Comparison of ENCODE assay signal across 22 mouse cellular contexts in the genomic region with DNA sequence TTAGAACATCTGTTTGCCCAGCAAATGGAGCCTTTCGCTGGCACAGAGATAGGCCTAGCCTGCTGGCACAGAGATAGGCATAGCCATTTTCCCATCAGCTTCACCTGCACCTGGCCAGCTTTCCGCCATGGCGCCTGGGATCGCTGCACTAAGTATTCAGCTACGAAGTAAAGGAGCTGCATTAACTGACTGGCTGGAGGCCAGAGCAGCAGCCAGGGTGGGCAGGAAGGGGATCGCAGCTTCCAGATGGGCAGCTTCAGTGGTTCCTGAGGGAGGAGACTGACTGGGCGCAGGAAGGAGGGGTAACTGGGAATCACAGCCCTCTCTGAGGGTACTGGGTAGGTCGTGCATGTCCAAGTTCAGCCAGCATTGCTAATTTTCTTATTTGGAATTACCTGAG.
DNase-seq lines count a peak whose midpoint lies in the region; ATAC-seq lines count a peak whose summit lies in the region.
"Had no signal": no experiment of that assay in that cellular context is flagged by ENCODE, and none has a peak within 500 bp of the region (broad histone marks: within the 10 kb centered on the region; RNA-seq: fewer than 3 reads in every experiment).

No protein-coding gene starts in this region.

- no peak overlapping the region for H3K4me3 ChIP-seq in forebrain, embryonic 16.5 days (replicated peaks; ENCODE audit: low read length)
- H3K4me3 ChIP-seq in forebrain, embryonic 10.5 days: no peak overlapping the region
- no peak overlapping the region for H3K4me3 ChIP-seq in kidney, embryonic 15.5 days (replicated peaks)
- H3K4me3 ChIP-seq: erythroblast, embryonic 14.5 days; layer of hippocampus, adult 2 months; megakaryocyte, embryonic 14.5 days; midbrain, embryonic 15.5 days had no signal

- no peaks in the 10 kb centered on the region for H3K9me3 ChIP-seq in forebrain, embryonic 16.5 days (ENCODE audit: control insufficient read depth, low read length)
- no peaks in the 10 kb centered on the region for H3K9me3 ChIP-seq in forebrain, embryonic 10.5 days
- no peaks in the 10 kb centered on the region for H3K9me3 ChIP-seq in kidney, embryonic 15.5 days (replicated peaks)
- H3K9me3 ChIP-seq: megakaryocyte, embryonic 14.5 days; midbrain, embryonic 15.5 days had no signal

- 60% methylated on average over 8 of the region's 8 CpGs for WGBS in forebrain, embryonic 16.5 days
- WGBS in forebrain, embryonic 10.5 days: 82% methylated on average over 8 of the region's 8 CpGs
- WGBS in kidney, embryonic 15.5 days: 70% methylated on average over 8 of the region's 8 CpGs

- H3K4me2 ChIP-seq in forebrain, embryonic 16.5 days (ENCODE audit: low read length): no peak overlapping the region
- H3K4me2 ChIP-seq in kidney, embryonic 15.5 days: no peak overlapping the region
- H3K4me2 ChIP-seq: liver, embryonic 11.5 days; midbrain, embryonic 15.5 days had no signal

- ATAC-seq in forebrain, embryonic 16.5 days: 0 out of 2 replicates have a peak, but pooled peaks have one; percentile 20
- no peak for ATAC-seq in kidney, embryonic 15.5 days (replicated peaks; ENCODE audit: low FRiP score)
- ATAC-seq: hindbrain, postnatal 0 days; intestine, postnatal 0 days; midbrain, embryonic 15.5 days had no signal

- H3K4me1 ChIP-seq in forebrain, embryonic 16.5 days (replicated peaks; ENCODE audit: control insufficient read depth, insufficient read depth, low read length): peaks cover 14% of the 10 kb centered on the region
- peaks cover 21% of the 10 kb centered on the region for H3K4me1 ChIP-seq in forebrain, embryonic 10.5 days
- H3K4me1 ChIP-seq in kidney, embryonic 15.5 days: peaks cover 14% of the 10 kb centered on the region; the same call in 1 of the 2 replicates
- H3K4me1 ChIP-seq: megakaryocyte, embryonic 14.5 days; midbrain, embryonic 15.5 days had no signal

- no peaks in the 10 kb centered on the region for H3K27me3 ChIP-seq in forebrain, embryonic 16.5 days (replicated peaks; ENCODE audit: control insufficient read depth, insufficient read depth, low read length)
- 0 out of 2 replicates have a peak, but pooled peaks cover 4% of the 10 kb centered on the region for H3K27me3 ChIP-seq in forebrain, embryonic 10.5 days (ENCODE audit: poor library complexity, severe bottlenecking)
- H3K27me3 ChIP-seq in kidney, embryonic 15.5 days: no peaks in the 10 kb centered on the region
- H3K27me3 ChIP-seq: midbrain, embryonic 15.5 days had no signal

- no peak for DNase-seq in forebrain, embryonic 10.5 days (ENCODE audit: extremely low spot score, low spot score)
- DNase-seq in kidney, postnatal 36 days: no peak
- DNase-seq in testis, postnatal 10 days (ENCODE audit: low spot score): peak; percentile 41
- DNase-seq in testis, postnatal 14 days (ENCODE audit: low spot score): no peak
- DNase-seq in c-Kit-positive CD71-positive TER-119-positive erythroid progenitor cells, embryonic 14.5 days (ENCODE audit: low spot score): no peak
- DNase-seq: adrenal gland, postnatal 36 days; gastrocnemius, postnatal 25 days; heart, postnatal 14 days; layer of hippocampus, postnatal 36 days; lung, adult 18-20 months; lung, postnatal 14 days; spleen, adult 18-20 months had no signal

- no peak overlapping the region for H3K9ac ChIP-seq in forebrain, embryonic 16.5 days (replicated peaks; ENCODE audit: low read depth, low read length)
- no peak overlapping the region for H3K9ac ChIP-seq in kidney, embryonic 15.5 days
- H3K9ac ChIP-seq: midbrain, embryonic 15.5 days had no signal

- no peak overlapping the region for H3K27ac ChIP-seq in forebrain, embryonic 16.5 days (ENCODE audit: low read length)
- no peak overlapping the region for H3K27ac ChIP-seq in forebrain, embryonic 10.5 days
- 0 out of 2 replicates have a peak overlapping the region, but pooled peaks have one; percentile 27 for H3K27ac ChIP-seq in kidney, embryonic 15.5 days
- H3K27ac ChIP-seq: hindbrain, postnatal 0 days; kidney, postnatal 0 days; layer of hippocampus, adult 2 months; midbrain, embryonic 15.5 days had no signal

- no peaks in the 10 kb centered on the region for H3K36me3 ChIP-seq in forebrain, embryonic 16.5 days (ENCODE audit: control insufficient read depth, insufficient read depth)
- H3K36me3 ChIP-seq in forebrain, embryonic 10.5 days (replicated peaks): no peaks in the 10 kb centered on the region
- no peaks in the 10 kb centered on the region for H3K36me3 ChIP-seq in kidney, embryonic 15.5 days
- H3K36me3 ChIP-seq: midbrain, embryonic 15.5 days had no signal
